Mouse (Mus musculus) right cerebral cortex, postnatal 10 days (tissue): ENCODE measurements around the gene Nhej1.
A peak's percentile ranks its signal among the peaks of the same experiment; 100 is the strongest.

Experiments
- DNase-seq, 2 experiments: peaks; one replicate each; pipeline ENCODE4 v3.0.0; 2021; ENCODE audit warnings: low spot score in 2 of 2

The Nhej1 gene

DNA sequence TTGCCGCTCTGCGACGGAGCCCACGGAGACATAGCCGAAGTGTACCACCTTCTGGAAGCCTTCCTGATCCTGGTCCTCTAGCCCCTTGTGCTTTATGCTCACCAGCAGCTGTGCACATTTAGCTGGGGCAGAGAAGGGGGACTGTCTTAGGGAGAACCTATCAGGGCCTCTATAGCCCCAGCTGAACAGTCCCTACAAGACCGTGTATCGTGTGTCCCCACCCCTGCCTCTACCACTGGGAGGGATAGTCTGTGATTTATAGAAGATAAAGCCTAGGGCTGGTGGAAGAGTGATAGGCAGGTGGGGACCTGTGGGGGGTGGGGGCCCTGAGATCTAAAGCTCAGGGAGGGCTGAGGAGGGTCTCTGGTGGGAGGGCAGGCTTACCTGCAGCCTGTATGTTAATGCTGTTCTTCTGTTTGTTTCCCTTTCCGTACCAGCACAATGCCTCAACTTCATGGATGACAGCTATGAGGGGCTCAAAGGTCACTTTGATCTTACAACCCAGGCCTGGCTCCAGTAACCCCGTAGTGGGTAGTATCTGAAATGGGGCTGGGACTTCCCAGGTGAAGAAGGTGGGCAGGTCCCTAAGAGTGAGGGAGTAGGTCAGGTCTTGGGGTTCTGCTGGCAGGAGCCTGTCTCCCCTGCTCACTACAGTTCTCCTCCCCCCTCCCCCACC is 197.2 kb downstream of the Nhej1 start:
- no peak for DNase-seq

DNA sequence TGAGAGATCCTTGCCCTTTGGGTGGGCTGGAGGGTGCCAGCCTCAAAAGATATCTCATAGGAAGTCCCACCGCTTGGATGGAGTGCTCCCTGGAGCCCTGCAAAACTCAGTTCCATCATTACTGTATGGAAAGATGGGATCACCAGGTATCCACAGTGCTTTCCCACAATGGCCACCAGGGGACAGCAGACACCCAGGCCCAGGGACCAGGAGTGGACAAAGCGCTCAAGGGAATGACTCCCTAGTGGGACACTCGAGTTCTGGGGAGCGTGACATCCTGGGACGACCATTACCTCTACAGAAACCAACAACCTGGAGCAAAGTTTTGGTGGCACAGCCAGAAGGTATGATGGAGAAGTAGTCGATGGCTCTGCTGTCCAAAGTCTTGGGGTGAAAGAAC is 198.3 kb downstream of the Nhej1 start:
- DNase-seq: peak in 1 of 2 experiments; percentile 49

DNA sequence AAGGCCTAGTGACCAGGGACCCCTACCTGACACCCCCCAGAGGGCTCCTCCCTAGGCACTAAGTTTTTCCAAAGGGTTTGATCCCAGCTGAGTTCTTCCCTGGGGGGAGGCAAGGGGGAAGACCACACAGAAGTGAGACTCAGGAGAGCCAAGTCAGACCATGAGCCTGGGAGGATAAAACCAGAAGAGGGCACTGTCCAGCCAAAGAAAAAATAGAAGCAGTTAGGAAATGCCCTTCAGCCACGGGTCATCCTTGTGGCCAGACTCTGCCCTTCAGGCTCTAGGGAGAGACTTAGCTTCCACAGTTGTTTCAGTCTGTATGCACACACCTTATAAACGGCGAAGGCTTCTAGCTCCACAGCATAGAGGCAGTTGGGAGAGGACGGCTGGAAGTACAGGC is 200.5 kb downstream of the Nhej1 start:
- DNase-seq: no peak
